Mouse (Mus musculus) MEL (cell line): ENCODE measurements around the gene Zcchc24. TPM values are rescaled to one million over a fixed set of nuclear protein-coding genes. Genes with fewer than 3 reads are reported as not detected.

Source experiments
- DNase-seq: peaks from one replicate; pipeline ENCODE4 v3.0.0; 2011; ENCODE audit warnings: low read depth, low spot score
- H3K27ac ChIP-seq: 2 replicates; pipeline ENCODE4 v1.5.1; 2012; ENCODE audit warnings: low read depth, mild to moderate bottlenecking, control low read depth, low read length, moderate library complexity; ENCODE audit not compliant: control insufficient read depth
- H3K27me3 ChIP-seq, 2 experiments: fragments of 150-350 bp in 1 of 2; sonication (generic) in 1 of 2; 2 replicates each; pipeline ENCODE4 v1.6.1; 2012; ENCODE audit warnings: low read length in 2 of 2, mild to moderate bottlenecking in 2 of 2, improper control_type of control experiment in 1 of 2, moderate library complexity in 1 of 2; ENCODE audit not compliant: insufficient read depth in 2 of 2, control insufficient read depth in 1 of 2
- H3K36me3 ChIP-seq, 2 experiments: 2 replicates each; pipeline ENCODE4 v1.6.1; 2012 to 2014; ENCODE audit warnings: low read length in 2 of 2, improper control_type of control experiment in 1 of 2, inconsistent platforms in 1 of 2, mild to moderate bottlenecking in 1 of 2; ENCODE audit not compliant: insufficient read depth in 2 of 2, control insufficient read depth in 1 of 2
- H3K4me1 ChIP-seq, 2 experiments: fragments of 150-350 bp in 1 of 2; sonication (generic) in 1 of 2; 2 replicates each; pipeline ENCODE4 v1.6.1; 2012; ENCODE audit warnings: low read length in 2 of 2, improper control_type of control experiment in 1 of 2, mild to moderate bottlenecking in 1 of 2; ENCODE audit not compliant: insufficient read depth in 2 of 2, control insufficient read depth in 1 of 2
- H3K4me3 ChIP-seq, 2 experiments: fragments of 150-350 bp in 1 of 2; sonication (generic) in 1 of 2; 2 replicates each; pipeline ENCODE4 v1.5.1; 2012; ENCODE audit warnings: low read depth in 2 of 2, low read length in 2 of 2, mild to moderate bottlenecking in 2 of 2, moderate library complexity in 2 of 2, control low read depth in 1 of 2, improper control_type of control experiment in 1 of 2; ENCODE audit not compliant: control insufficient read depth in 1 of 2, insufficient read depth in 1 of 2
- H3K79me2 ChIP-seq: 2 replicates; pipeline ENCODE4 v1.6.1; 2012; ENCODE audit warnings: mild to moderate bottlenecking, low read length, moderate library complexity; ENCODE audit not compliant: control insufficient read depth, poor library complexity, insufficient read depth
- H3K9ac ChIP-seq: 2 replicates; pipeline ENCODE4 v1.6.1; 2012; ENCODE audit warnings: low read depth, mild to moderate bottlenecking, control low read depth, low read length, moderate library complexity; ENCODE audit not compliant: control insufficient read depth, poor library complexity, severe bottlenecking
- H3K9me3 ChIP-seq: fragments of 150-350 bp; sonication (generic); replicated peaks from 2 replicates; pipeline ENCODE4 v1.6.1; 2012; ENCODE audit warnings: mild to moderate bottlenecking, low read length, improper control_type of control experiment, moderate library complexity; ENCODE audit not compliant: insufficient read depth
- BHLHE40 ChIP-seq: IDR thresholded peaks from 2 replicates; pipeline ENCODE4 v1.6.1; 2012; ENCODE audit warnings: low read depth, mild to moderate bottlenecking, inconsistent platforms, low read length, improper control_type of control experiment, borderline replicate concordance
- CTCF ChIP-seq, 3 experiments: IDR thresholded peaks in 2 of 3; conservative IDR thresholded peaks in 1 of 3; 2 replicates each; pipeline ENCODE4 v1.5.1; 2011 to 2012; ENCODE audit warnings: low read length in 3 of 3, low read depth in 2 of 3, mild to moderate bottlenecking in 2 of 3, improper control_type of control experiment in 1 of 3, inconsistent platforms in 1 of 3, mixed read lengths in 1 of 3, moderate library complexity in 1 of 3; ENCODE audit not compliant: control insufficient read depth in 1 of 3, insufficient read depth in 1 of 3, poor library complexity in 1 of 3, severe bottlenecking in 1 of 3
- ETS1 ChIP-seq: IDR thresholded peaks from 2 replicates; pipeline ENCODE4 v1.6.1; 2012; ENCODE audit warnings: low read depth, mild to moderate bottlenecking, inconsistent platforms, low read length, improper control_type of control experiment, moderate library complexity
- GABPA ChIP-seq: IDR thresholded peaks from 2 replicates; pipeline ENCODE4 v1.6.1; 2012; ENCODE audit warnings: low read depth, mild to moderate bottlenecking, inconsistent platforms, low read length, improper control_type of control experiment, moderate library complexity
- HCFC1 ChIP-seq: IDR thresholded peaks from 2 replicates; pipeline ENCODE4 v1.6.1; 2012; ENCODE audit warnings: low read depth, mild to moderate bottlenecking, inconsistent platforms, low read length, improper control_type of control experiment, moderate library complexity
- MYC ChIP-seq: IDR thresholded peaks from 2 replicates; pipeline ENCODE4 v1.6.1; 2011; ENCODE audit warnings: low read depth, mild to moderate bottlenecking, low read length, improper control_type of control experiment, moderate library complexity
- NELFE ChIP-seq: IDR thresholded peaks from 2 replicates; pipeline ENCODE4 v1.6.1; 2011; ENCODE audit warnings: low read depth, low read length, improper control_type of control experiment
- POLR2AphosphoS5 ChIP-seq: IDR thresholded peaks from 2 replicates; pipeline ENCODE4 v1.6.1; 2012; ENCODE audit warnings: low read depth, borderline replicate concordance, mild to moderate bottlenecking, inconsistent platforms, low read length, moderate library complexity, mixed read lengths
- RAD21 ChIP-seq: IDR thresholded peaks from 2 replicates; pipeline ENCODE4 v1.6.1; 2011; ENCODE audit warnings: mild to moderate bottlenecking, low read depth, low read length, improper control_type of control experiment
- SMC3 ChIP-seq: IDR thresholded peaks from 2 replicates; pipeline ENCODE4 v1.6.1; 2011; ENCODE audit warnings: low read depth, low read length, improper control_type of control experiment
- UBTF ChIP-seq: IDR thresholded peaks from 2 replicates; pipeline ENCODE4 v1.6.1; 2012; ENCODE audit warnings: low read depth, mild to moderate bottlenecking, inconsistent platforms, low read length, improper control_type of control experiment, moderate library complexity, borderline replicate concordance; ENCODE audit not compliant: insufficient read depth
- USF1 ChIP-seq: IDR thresholded peaks from 2 replicates; pipeline ENCODE4 v1.6.1; 2014; ENCODE audit warnings: low read depth, mild to moderate bottlenecking, inconsistent platforms, low read length, improper control_type of control experiment, moderate library complexity
- USF2 ChIP-seq, 2 experiments: IDR thresholded peaks; 2 replicates each; pipeline ENCODE4 v1.6.1; 2011 to 2012; ENCODE audit warnings: improper control_type of control experiment in 2 of 2, low read length in 2 of 2, borderline replicate concordance in 1 of 2, inconsistent platforms in 1 of 2, low read depth in 1 of 2, mild to moderate bottlenecking in 1 of 2; ENCODE audit not compliant: insufficient read depth in 1 of 2
- ZC3H11A ChIP-seq: IDR thresholded peaks from 2 replicates; pipeline ENCODE4 v1.6.1; 2012; ENCODE audit warnings: low read depth, mild to moderate bottlenecking, inconsistent platforms, low read length, improper control_type of control experiment
- ZNF384 ChIP-seq: IDR thresholded peaks from 2 replicates; pipeline ENCODE4 v1.6.1; 2012; ENCODE audit warnings: low read depth, mild to moderate bottlenecking, inconsistent platforms, low read length, improper control_type of control experiment
- polyA plus RNA-seq, 2 experiments: library from polyadenylated mRNA; stranded (reverse) in 1 of 2; unstranded in 1 of 2; fragments of >175 nt in 1 of 2; fragments of >200 nt in 1 of 2; gene quantifications; 2 replicates each; pipeline versions ENCODE4 v1.2.1 to v1.2.4; 2012; ENCODE audit warnings: low replicate concordance in 2 of 2, low read depth in 1 of 2; ENCODE audit not compliant: insufficient read length in 2 of 2, insufficient read depth in 1 of 2, missing spikeins in 1 of 2
- total RNA-seq: library from RNA; depleted of rRNA; stranded (reverse); fragments of 300-350 nt; gene quantifications from 2 replicates; pipeline ENCODE4 v1.2.3, GENCODE M21; 2012

Gene Zcchc24
- total and polyA plus RNA-seq, 3 experiments: 2.3 to 8.7 TPM; not detected in 1

DNA sequence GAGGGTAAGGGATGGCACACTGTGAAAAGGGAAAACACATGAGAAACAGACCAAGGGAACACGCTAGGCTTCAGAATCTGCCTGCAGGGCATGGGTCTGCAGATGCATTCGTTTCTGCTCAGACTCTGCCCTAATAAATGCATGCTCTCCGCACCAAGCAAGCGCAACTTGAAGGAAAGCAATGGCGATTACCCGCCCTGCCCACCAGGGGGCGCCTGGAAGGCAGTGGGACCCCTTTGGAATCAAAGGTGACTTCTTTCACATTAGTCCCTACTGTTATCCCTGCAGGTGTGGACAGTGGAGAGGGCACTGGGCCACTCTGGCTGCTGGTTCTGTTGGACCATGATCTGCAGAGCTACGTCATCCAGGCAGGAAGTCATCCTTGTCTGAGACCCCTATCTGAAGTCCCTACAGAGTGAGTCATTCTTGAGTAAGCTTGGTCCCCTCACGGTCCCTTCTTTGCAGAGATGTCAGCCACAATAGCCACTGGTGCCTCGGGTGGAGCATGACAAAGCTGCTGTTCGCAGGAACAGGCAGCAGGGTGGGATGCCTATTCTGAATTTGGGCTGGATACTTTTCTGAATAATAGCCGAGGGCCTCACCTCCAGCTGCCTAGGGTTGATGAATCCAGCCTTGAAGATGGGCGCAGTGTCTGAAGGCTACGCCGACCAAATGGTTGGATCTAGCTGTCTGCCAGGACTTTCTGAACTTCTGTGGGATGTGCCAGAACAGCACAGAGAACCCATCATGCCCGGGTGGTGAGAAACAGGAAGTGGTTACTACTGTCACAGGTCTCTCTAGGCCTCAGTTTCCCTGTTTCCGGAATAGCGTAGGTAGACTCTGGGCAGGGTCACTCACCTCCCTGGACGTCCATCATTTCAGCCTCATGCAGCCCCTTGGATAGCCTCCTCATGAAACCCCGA lies 42.4 kb downstream of the Zcchc24 start:
- no peaks in the 10 kb centered on the region for H3K9me3 ChIP-seq
- no peaks in the 10 kb centered on the region for H3K27me3 ChIP-seq
- DNase-seq: peak; percentile 67
- no peaks in the 10 kb centered on the region for H3K36me3 ChIP-seq
- TF ChIP-seq UBTF (no peak), RAD21 (peak; percentile 62), SMC3 (peak; percentile 94), ZC3H11A (peak; percentile 66), CTCF (IDR thresholded peaks at IDR 0.05 in 2 of 3, conservative IDR thresholded peaks at IDR 0.05 in 1 of 3; ENCODE audit: control insufficient read depth in 1 of 3, insufficient read depth in 1 of 3, low read depth in 2 of 3, low read length in 3 of 3, poor library complexity in 1 of 3, severe bottlenecking in 1 of 3) (peak; percentile 93 to 97 (median 97))
- H3K4me3 ChIP-seq: no peak overlapping the region
- H3K79me2 ChIP-seq: no peaks in the 10 kb centered on the region
- no peaks in the 10 kb centered on the region for H3K4me1 ChIP-seq
- no peak overlapping the region for H3K27ac ChIP-seq
- no peak overlapping the region for H3K9ac ChIP-seq

DNA sequence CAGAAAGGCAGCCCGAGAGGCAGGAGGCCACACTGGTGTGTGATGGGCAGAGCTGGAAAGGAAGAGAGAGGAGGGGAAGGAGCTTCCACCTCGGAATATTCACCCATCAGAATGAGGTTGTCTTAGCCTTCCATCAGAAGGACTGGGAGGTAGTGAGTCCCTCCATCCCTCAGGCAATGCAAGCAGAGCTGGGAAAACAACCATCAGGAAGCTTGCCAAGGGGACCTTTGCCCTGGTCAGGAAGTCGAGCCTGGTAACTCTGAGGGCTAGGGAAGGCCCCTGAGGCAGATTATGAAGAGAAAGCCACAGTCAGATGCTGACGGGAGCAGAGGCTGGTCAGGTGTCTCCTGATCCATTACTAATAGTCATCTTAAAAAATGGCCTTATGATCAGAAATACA lies 43.1 kb downstream of the Zcchc24 start:
- no peak for DNase-seq
- Histone ChIP-seq H3K9ac (no peak overlapping the region), H3K27me3 (no peaks in the 10 kb centered on the region), H3K9me3 (no peaks in the 10 kb centered on the region), H3K79me2 (no peaks in the 10 kb centered on the region), H3K27ac (no peak overlapping the region), H3K36me3 (no peaks in the 10 kb centered on the region), H3K4me1 (no peaks in the 10 kb centered on the region), H3K4me3 (no peak overlapping the region)
- no peak for TF ChIP-seq CTCF (IDR thresholded peaks at IDR 0.05 in 2 of 3, conservative IDR thresholded peaks at IDR 0.05 in 1 of 3; ENCODE audit: control insufficient read depth in 1 of 3, insufficient read depth in 1 of 3, low read depth in 2 of 3, low read length in 3 of 3, poor library complexity in 1 of 3, severe bottlenecking in 1 of 3)
- no peak for TF ChIP-seq HCFC1
- no peak for TF ChIP-seq GABPA

DNA sequence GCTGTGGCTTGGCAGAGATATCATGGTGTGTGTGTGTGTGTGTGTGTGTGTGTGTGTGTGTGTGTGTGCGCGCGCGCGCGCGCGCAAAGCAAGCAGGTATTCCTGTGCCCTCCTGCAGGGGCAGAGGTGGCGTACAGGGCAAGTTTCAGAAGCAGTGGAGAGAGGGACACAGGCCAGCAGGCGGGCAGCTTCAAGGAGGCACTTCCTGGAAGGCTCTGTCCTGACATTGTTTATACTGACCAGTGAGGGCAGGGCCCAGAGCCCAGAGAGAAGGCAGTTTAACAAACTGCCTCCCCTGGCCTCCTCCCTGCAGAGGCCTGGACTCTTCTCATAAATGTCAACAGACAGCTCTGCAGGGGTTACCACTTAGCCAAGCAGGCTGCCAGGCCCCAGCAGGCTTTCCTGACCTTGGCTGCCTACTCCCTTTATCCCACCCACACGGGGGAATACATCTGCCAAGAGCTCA lies 43.8 kb downstream of the Zcchc24 start:
- Histone ChIP-seq H3K36me3 (no peaks in the 10 kb centered on the region), H3K27me3 (no peaks in the 10 kb centered on the region), H3K9me3 (no peaks in the 10 kb centered on the region), H3K9ac (no peak overlapping the region), H3K79me2 (no peaks in the 10 kb centered on the region), H3K4me3 (no peak overlapping the region), H3K27ac (no peak overlapping the region), H3K4me1 (no peaks in the 10 kb centered on the region)
- DNase-seq: no peak
- TF ChIP-seq POLR2AphosphoS5 (no peak), MYC (no peak), GABPA (no peak), NELFE (no peak), SMC3 (no peak), ZNF384 (no peak), ETS1 (no peak), USF1 (no peak), BHLHE40 (no peak), USF2 (IDR thresholded peaks at IDR 0.05; ENCODE audit: borderline replicate concordance in 1 of 2, insufficient read depth in 1 of 2, low read depth in 1 of 2, low read length in 2 of 2) (no peak)
